Mouse (Mus musculus): Measurements from ENCODE around the gene Snx14. TPM values are rescaled to one million over a fixed set of nuclear protein-coding genes. Genes with fewer than 3 reads are reported as not detected.
A peak's percentile ranks its signal among the peaks of the same experiment; 100 is the strongest.

Snx14 gene
- polyA plus RNA-seq, 1 experiment: 15.4 TPM

DNA sequence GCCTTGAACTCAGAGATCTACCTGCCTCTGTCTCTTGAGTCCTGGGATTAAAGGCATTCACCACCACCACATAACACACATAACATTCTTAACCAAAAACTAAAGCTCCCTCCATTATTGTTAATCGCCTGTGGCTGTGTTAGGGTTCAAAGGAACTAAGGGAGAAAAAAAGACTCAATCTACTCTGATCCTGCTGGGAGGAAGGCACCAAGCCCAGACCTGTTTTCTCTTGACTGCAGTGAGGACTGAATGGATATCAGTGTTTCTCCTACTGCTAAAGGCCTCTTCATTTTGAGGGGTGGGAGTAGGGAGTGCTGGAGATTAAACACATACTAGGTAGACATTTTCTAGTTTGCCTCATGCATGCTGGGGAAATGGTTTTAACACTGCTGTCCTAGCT, 71.0 kb downstream of the Snx14 start:
- no peak for TF ChIP-seq POLR2A (IDR thresholded peaks at IDR 0.05; ENCODE audit: borderline replicate concordance, extremely low read depth, low read depth, low read length)
- 74% methylated on average over 1 of the region's 1 CpGs for WGBS
- Histone ChIP-seq H3K4me3 (replicated peaks; ENCODE audit: extremely low read depth, low read depth, low read length) (no peak overlapping the region), H3K4me1 (ENCODE audit: control insufficient read depth, insufficient read depth, low read length) (no peaks in the 10 kb centered on the region)
- DNase-seq: no peak

DNA sequence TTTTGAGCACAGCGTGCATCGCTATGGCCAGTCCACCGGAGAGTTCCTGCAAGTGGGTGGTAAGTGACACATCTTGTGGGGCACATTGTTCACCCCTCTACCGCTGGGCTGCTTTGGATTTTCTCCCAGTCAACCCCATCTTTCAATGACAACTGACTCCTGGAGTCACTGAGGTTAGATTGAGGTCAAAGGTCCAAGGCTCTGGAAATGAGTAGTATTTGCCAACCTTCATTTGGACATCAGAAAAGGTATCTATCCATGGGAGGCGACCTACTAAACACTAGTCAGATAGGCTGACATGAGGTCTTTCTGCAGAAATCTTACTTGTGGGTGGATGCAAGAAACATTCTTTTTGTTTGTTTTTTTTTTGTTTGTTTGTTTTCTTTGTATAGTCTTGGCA, 71.4 kb downstream of the Snx14 start:
- TF ChIP-seq CTCF (IDR thresholded peaks at IDR 0.05; ENCODE audit: insufficient read depth, low read length): no peak
- no peak for DNase-seq
- Histone ChIP-seq H3K4me3 (replicated peaks; ENCODE audit: extremely low read depth, low read depth, low read length) (no peak overlapping the region), H3K4me1 (ENCODE audit: control insufficient read depth, insufficient read depth, low read length) (no peaks in the 10 kb centered on the region)
- WGBS: 82% methylated on average over 5 of the region's 5 CpGs

DNA sequence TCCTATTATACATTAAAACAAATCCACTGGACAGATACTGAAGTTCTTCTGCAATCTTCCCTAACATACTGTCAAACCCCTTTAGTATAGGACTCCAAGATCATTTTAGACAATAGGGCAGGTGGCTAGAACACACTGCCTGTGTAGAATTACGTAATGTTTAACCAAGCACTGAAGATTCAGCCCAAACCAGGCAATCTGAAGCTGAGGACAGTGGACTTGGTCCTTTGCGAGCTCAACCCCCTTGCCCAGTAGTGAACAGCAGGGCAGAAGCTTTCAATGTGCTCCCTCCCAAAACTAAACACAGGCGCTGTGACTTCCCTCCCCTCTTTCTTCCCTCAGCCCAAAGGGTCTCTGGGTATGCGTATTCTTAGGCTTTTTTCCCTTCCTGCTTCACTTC, 71.9 kb downstream of the Snx14 start:
- WGBS: 87% methylated on average over 4 of the region's 4 CpGs
- DNase-seq: no peak
- TF ChIP-seq POLR2A (IDR thresholded peaks at IDR 0.05; ENCODE audit: borderline replicate concordance, extremely low read depth, low read depth, low read length) (no peak), CTCF (IDR thresholded peaks at IDR 0.05; ENCODE audit: insufficient read depth, low read length) (no peak)
- Histone ChIP-seq H3K4me3 (replicated peaks; ENCODE audit: extremely low read depth, low read depth, low read length) (no peak overlapping the region), H3K4me1 (ENCODE audit: control insufficient read depth, insufficient read depth, low read length) (no peaks in the 10 kb centered on the region)

DNA sequence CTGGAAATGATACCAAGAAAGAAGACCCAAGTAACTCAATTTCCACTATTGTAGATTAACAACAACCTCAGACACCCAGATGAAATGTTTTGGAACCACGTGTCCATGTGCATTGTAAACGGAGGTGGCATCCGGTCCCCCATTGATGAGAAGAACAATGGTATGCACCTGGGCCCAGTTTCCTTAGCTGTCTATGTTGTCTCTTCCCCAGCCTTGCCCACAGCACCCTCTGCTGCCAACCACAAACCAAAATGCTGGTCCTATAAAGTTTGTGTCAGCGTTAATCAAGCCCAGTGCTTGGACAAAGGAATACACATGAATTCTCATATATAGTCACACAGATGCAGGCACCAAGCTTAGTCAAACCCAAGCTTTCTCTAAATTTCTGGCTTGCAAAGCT, 72.5 kb downstream of the Snx14 start:
- TF ChIP-seq POLR2A (IDR thresholded peaks at IDR 0.05; ENCODE audit: borderline replicate concordance, extremely low read depth, low read depth, low read length) (no peak), CTCF (IDR thresholded peaks at IDR 0.05; ENCODE audit: insufficient read depth, low read length) (peak; percentile 11; the same call in 1 of the 2 replicates)
- Histone ChIP-seq H3K4me3 (replicated peaks; ENCODE audit: extremely low read depth, low read depth, low read length) (no peak overlapping the region), H3K4me1 (ENCODE audit: control insufficient read depth, insufficient read depth, low read length) (no peaks in the 10 kb centered on the region; the same call in 1 of the 2 replicates)
- DNase-seq: no peak
- 67% methylated on average over 4 of the region's 4 CpGs for WGBS

DNA sequence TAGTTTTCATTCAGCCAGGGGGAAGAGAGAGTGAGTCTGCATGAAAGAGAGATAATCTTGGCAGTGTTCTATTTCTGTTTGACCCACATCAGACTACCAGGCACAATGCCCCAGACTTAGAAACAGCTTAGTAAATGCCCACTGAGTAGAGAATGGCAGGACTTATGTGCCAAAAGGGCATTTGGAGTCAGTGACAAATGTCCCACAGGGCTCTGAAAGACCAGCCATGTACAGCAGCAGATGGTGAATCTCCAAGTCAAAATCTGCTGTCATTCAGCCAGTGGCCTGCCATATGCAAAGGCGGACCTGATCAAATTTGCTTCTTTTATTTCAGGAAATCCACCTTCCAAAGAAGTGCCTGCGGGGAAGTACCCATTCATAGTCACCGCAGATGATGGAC, 75.7 kb downstream of the Snx14 start:
- Histone ChIP-seq H3K4me1 (ENCODE audit: control insufficient read depth, insufficient read depth, low read length) (no peaks in the 10 kb centered on the region; the same call in 1 of the 2 replicates), H3K4me3 (replicated peaks; ENCODE audit: extremely low read depth, low read depth, low read length) (no peak overlapping the region)
- TF ChIP-seq CTCF (IDR thresholded peaks at IDR 0.05; ENCODE audit: insufficient read depth, low read length): no peak
- no peak for TF ChIP-seq POLR2A (IDR thresholded peaks at IDR 0.05; ENCODE audit: borderline replicate concordance, extremely low read depth, low read depth, low read length)
- WGBS: 88% methylated on average over 3 of the region's 3 CpGs
- no peak for DNase-seq

DNA sequence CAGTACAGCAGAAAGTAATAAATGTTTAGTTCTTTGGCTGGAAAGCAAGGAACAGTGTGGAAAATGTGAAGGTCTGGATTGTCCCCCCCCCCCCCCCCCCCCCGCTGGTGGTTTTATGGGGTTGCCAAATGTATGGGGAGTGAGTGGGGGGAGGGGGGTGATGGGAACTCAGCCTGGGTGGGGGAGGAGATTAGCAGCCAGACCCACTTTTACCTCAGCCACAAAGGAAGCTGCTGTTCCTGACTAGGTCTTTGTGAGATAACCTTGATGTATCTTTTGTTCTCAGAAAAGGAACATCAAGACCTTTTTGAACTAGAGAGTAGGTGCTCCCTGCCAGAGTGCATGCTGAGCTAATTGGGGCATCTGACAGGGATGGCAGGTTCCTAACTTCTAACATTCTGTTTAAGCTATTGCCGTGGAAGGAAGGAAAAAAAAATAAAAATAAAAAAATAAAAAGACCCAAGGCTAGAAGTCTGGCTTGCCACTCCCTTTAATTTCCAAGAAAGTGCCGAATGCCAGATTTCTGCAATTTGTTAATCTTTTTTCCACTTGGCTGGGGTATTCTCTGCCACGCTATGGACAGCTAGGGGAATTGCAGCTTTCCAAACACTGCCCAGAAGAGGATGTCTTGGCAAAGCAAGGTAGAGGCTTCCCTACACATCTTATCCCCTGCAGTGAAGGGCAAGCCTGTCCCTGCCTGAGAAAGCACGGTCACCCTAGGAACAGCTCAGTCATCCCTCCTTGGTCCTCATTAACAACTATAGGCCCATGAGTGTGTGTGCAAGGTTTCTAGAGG, 76.5 kb downstream of the Snx14 start:
- H3K4me1 ChIP-seq (ENCODE audit: control insufficient read depth, insufficient read depth, low read length): no peaks in the 10 kb centered on the region; the same call in 1 of the 2 replicates
- H3K4me3 ChIP-seq (replicated peaks; ENCODE audit: extremely low read depth, low read depth, low read length): no peak overlapping the region
- WGBS: 38% methylated on average over 5 of the region's 5 CpGs
- no peak for TF ChIP-seq CTCF (IDR thresholded peaks at IDR 0.05; ENCODE audit: insufficient read depth, low read length)
- no peak for TF ChIP-seq POLR2A (IDR thresholded peaks at IDR 0.05; ENCODE audit: borderline replicate concordance, extremely low read depth, low read depth, low read length)
- no peak for DNase-seq

DNA sequence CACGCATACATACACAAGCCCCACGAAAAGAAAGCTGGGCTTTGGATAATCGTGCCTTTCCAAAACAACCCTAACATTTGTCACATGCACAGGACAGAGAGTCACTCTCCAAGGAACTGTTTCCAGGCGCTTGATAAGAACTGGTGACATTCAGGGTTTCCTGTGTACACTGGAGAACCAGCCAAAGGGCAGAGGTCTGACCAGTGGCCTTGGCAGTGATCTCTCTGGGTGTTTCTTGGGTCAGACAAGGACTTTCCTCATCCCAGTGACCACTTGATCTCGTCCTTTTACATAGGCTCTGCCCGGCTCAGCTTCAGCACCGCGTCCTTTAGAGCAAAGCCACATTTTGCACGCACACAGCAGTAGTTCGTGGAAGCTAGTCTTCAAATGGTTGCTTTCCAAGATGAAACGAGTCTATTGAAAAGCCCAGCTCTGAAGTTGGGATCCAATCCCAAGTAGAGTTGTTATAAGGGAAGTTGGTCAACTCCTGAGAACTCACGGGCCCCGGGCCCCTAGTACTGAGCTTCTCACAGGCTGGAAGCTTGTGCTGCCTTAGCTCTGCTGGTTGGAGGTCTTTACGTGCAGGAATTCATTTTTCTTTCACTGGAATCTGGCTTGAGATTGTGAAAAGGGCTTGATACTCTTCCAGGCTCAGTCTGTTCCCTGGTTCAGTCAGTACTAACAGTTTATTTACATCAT, 77.4 kb downstream of the Snx14 start:
- DNase-seq: no peak
- WGBS: 52% methylated on average over 14 of the region's 14 CpGs
- Histone ChIP-seq H3K4me3 (replicated peaks; ENCODE audit: extremely low read depth, low read depth, low read length) (no peak overlapping the region), H3K4me1 (ENCODE audit: control insufficient read depth, insufficient read depth, low read length) (no peaks in the 10 kb centered on the region; the same call in 1 of the 2 replicates)
- TF ChIP-seq CTCF (IDR thresholded peaks at IDR 0.05; ENCODE audit: insufficient read depth, low read length) (no peak), POLR2A (IDR thresholded peaks at IDR 0.05; ENCODE audit: borderline replicate concordance, extremely low read depth, low read depth, low read length) (no peak)

DNA sequence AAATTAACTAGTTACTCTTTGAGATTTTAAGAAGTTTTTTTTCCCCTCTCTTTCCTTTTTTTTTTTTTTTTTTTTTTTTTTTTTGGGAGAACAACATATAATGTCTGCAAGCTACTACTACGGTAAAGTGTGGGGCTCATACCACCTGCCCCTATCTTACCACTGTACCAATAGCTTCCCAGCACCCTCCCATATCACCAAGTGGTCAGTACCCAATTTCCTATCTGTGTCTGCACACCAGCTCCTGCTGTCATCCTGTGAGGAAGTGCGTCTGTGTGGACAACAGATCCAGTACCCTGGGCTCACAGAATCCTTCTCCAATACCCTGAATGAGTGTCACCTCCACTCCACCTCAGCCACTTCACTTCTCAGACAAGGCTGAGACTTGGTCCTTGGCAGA, 79.6 kb downstream of the Snx14 start:
- WGBS: 67% methylated on average over 2 of the region's 2 CpGs
- TF ChIP-seq CTCF (IDR thresholded peaks at IDR 0.05; ENCODE audit: insufficient read depth, low read length) (no peak), POLR2A (IDR thresholded peaks at IDR 0.05; ENCODE audit: borderline replicate concordance, extremely low read depth, low read depth, low read length) (no peak)
- Histone ChIP-seq H3K4me3 (replicated peaks; ENCODE audit: extremely low read depth, low read depth, low read length) (no peak overlapping the region), H3K4me1 (ENCODE audit: control insufficient read depth, insufficient read depth, low read length) (no peaks in the 10 kb centered on the region; the same call in 1 of the 2 replicates)
- DNase-seq: no peak

DNA sequence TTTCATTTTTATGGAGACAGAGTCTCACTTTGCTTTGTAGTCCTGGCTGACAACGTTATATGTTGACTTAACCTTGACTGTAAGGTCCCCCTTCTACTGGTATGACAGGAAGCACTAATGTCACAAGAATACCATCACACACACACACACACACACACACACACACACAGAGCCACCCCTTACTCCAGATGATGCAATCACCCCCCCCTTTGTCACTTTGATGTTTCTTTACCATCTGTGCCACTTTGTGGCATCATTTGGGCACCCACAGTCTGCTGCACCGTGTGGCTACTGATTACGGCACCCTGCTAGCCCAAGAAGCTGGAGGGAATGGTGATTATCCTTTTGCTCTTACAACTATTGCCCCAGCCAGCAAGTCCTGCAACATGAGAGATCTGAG, 81.6 kb downstream of the Snx14 start:
- TF ChIP-seq POLR2A (IDR thresholded peaks at IDR 0.05; ENCODE audit: borderline replicate concordance, extremely low read depth, low read depth, low read length) (no peak), CTCF (IDR thresholded peaks at IDR 0.05; ENCODE audit: insufficient read depth, low read length) (no peak)
- 44% methylated on average over 3 of the region's 3 CpGs for whole genome bisulfite sequencing
- no peak for DNase-seq
- Histone ChIP-seq H3K4me3 (replicated peaks; ENCODE audit: extremely low read depth, low read depth, low read length) (no peak overlapping the region), H3K4me1 (ENCODE audit: control insufficient read depth, insufficient read depth, low read length) (no peaks in the 10 kb centered on the region; the same call in 1 of the 2 replicates)

DNA sequence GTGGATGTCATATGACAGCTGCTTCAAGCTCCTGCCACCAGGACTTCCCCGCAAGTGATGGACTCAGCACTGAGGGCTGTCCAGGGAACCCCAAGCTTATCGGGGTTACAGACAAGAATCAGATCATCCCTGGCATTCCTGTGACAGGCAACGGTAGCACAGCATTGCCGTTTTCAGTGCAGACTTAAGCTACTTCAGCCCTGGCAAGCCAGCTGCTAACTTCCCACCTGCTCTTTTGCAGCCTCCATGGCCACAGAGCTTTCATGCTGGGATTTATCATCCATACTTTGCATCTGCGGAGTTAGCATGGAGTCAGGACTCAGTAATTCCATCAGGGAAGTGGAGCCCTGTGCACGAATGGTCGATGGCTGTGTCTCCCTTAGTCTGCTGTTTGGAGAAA, 85.3 kb downstream of the Snx14 start:
- 90% methylated on average over 7 of the region's 7 CpGs for WGBS
- Histone ChIP-seq H3K4me1 (ENCODE audit: control insufficient read depth, insufficient read depth, low read length) (no peaks in the 10 kb centered on the region), H3K4me3 (replicated peaks; ENCODE audit: extremely low read depth, low read depth, low read length) (no peak overlapping the region)
- no peak for DNase-seq
- TF ChIP-seq POLR2A (IDR thresholded peaks at IDR 0.05; ENCODE audit: borderline replicate concordance, extremely low read depth, low read depth, low read length) (no peak), CTCF (IDR thresholded peaks at IDR 0.05; ENCODE audit: insufficient read depth, low read length) (no peak)
